Mouse (Mus musculus): ENCODE measurements around the gene Rimklb.

The Rimklb gene

GRCm38 (mm10) chr6:122417015-122417414 is 81.5 kb downstream of the Rimklb start:
- no peak for DNase-seq (ENCODE audit: low spot score)

- DNase-seq (ENCODE audit: low spot score) = no peak
Measured at GRCm38 (mm10) chr6:122416347-122416746, 82.2 kb downstream of the Rimklb start.

- DNase-seq (ENCODE audit: low spot score) = no peak
Measured at GRCm38 (mm10) chr6:122411281-122411680, 87.3 kb downstream of the Rimklb start.

GRCm38 (mm10) chr6:122402240-122402639 is 96.3 kb downstream of the Rimklb start:
- peak; percentile 15 for DNase-seq (ENCODE audit: low spot score)

- DNase-seq (ENCODE audit: low spot score) = no peak
Measured at GRCm38 (mm10) chr6:122400263-122400662, 98.3 kb downstream of the Rimklb start.

All from yolk sac, embryonic 10.5 days (tissue).